Mouse (Mus musculus): ENCODE data around the gene Wdr53. TPM values are rescaled to one million over a fixed set of nuclear protein-coding genes. Genes with fewer than 3 reads are reported as not detected.
A peak's percentile ranks its signal among the peaks of the same experiment; 100 is the strongest.
"Not testable (repeated sequence)": the region's sequence is repeated elsewhere in the genome, so short reads cannot be mapped to it uniquely, and the experiment has no call there.

The Wdr53 gene
- polyA plus RNA-seq, 1 experiment from 2014 or later, result 8.4 TPM

- Histone ChIP-seq H3K4me2 (no peak overlapping the region), H3K27ac (replicated peaks) (peak overlapping the region; percentile 57), H3K27me3 (replicated peaks) (no peaks in the 10 kb centered on the region), H3K4me3 (no peak overlapping the region), H3K4me1 (peaks cover 49% of the 10 kb centered on the region), H3K36me3 (peaks cover 40% of the 10 kb centered on the region), H3K9ac (no peak overlapping the region), H3K9me3 (no peaks in the 10 kb centered on the region)
- 61% methylated on average over 2 of the region's 2 CpGs for WGBS
- no peak for ATAC-seq (ENCODE audit: extremely low read depth, insufficient number of reproducible peaks, low FRiP score, low TSS enrichment)
These were observed 7.4 kb upstream of the Wdr53 start for GRCm38 (mm10) chr16:32239428-32240312.

GRCm38 (mm10) chr16:32243901-32244300, 3.1 kb upstream of the Wdr53 start:
- Histone ChIP-seq H3K9ac (no peak overlapping the region), H3K4me3 (no peak overlapping the region), H3K27me3 (replicated peaks) (no peaks in the 10 kb centered on the region), H3K4me2 (no peak overlapping the region), H3K36me3 (peaks cover 7% of the 10 kb centered on the region), H3K4me1 (peaks cover 49% of the 10 kb centered on the region), H3K9me3 (no peaks in the 10 kb centered on the region), H3K27ac (replicated peaks) (no peak overlapping the region)
- no peak for ATAC-seq (ENCODE audit: extremely low read depth, insufficient number of reproducible peaks, low FRiP score, low TSS enrichment)
- WGBS, result 63% methylated on average over 3 of the region's 3 CpGs

GRCm38 (mm10) chr16:32246351-32246791, 656 bp upstream of the Wdr53 start:
- H3K27me3 ChIP-seq (replicated peaks), result no peaks in the 10 kb centered on the region
- H3K27ac ChIP-seq (replicated peaks), result peak overlapping the region; percentile 94
- H3K36me3 ChIP-seq, result no peaks in the 10 kb centered on the region
- peak overlapping the region; percentile 83 for H3K4me3 ChIP-seq
- under 1% methylated on average over 35 of the region's 41 CpGs for WGBS
- ATAC-seq (ENCODE audit: extremely low read depth, insufficient number of reproducible peaks, low FRiP score, low TSS enrichment), result peak; percentile 33
- peak overlapping the region; percentile 87 for H3K4me2 ChIP-seq
- peak overlapping the region; percentile 94 for H3K9ac ChIP-seq
- no peaks in the 10 kb centered on the region for H3K9me3 ChIP-seq
- peaks cover 39% of the 10 kb centered on the region for H3K4me1 ChIP-seq

GRCm38 (mm10) chr16:32264225-32264624, 17.2 kb downstream of the Wdr53 start:
- WGBS, result 74% methylated on average over 2 of the region's 2 CpGs
- not testable (repeated sequence) for H3K27ac ChIP-seq (replicated peaks); H3K4me3 ChIP-seq; H3K9ac ChIP-seq; H3K36me3 ChIP-seq; H3K4me2 ChIP-seq; H3K27me3 ChIP-seq (replicated peaks); ATAC-seq (ENCODE audit: extremely low read depth, insufficient number of reproducible peaks, low FRiP score, low TSS enrichment); H3K9me3 ChIP-seq; H3K4me1 ChIP-seq

DNA sequence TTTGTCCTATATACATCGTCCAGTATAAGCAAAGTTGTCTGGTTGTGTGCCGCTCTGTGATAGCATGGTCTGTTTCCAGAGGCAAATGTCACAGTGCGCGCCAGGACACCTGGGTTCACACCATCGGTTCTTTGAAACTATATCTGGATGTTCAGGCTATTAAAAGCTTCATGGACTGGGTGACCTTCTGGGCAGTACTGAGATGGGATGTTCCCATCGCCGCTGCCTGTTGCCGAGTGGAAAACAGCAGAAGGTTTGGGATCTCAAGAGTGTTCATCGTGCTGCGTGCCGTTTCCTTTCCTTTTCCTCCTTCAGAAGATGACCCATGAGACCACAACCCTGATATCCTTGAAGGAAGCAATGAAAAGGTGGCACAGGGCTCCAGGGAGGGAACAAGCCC, 24.3 kb downstream of the Wdr53 start, which contains the start of gene Smco1:
Gene Smco1, plus strand, starts transcription at position 178 of the 400 bp plus-strand sequence.
- WGBS, result 68% methylated on average over 11 of the region's 11 CpGs
- H3K27ac ChIP-seq (replicated peaks), result no peak within 1 kb of the TSS
- no peak within 1 kb of the TSS for H3K9ac ChIP-seq
- no peak within 1 kb of the TSS for H3K4me3 ChIP-seq
- no peak within 1 kb of the TSS for H3K4me2 ChIP-seq
- ATAC-seq (ENCODE audit: extremely low read depth, insufficient number of reproducible peaks, low FRiP score, low TSS enrichment), result no peak
- H3K9me3 ChIP-seq, result no peaks in the 10 kb centered on the region
- H3K36me3 ChIP-seq, result no peaks in the 10 kb centered on the region
- H3K27me3 ChIP-seq (replicated peaks), result no peaks in the 10 kb centered on the region
- no peaks in the 10 kb centered on the region for H3K4me1 ChIP-seq

DNA sequence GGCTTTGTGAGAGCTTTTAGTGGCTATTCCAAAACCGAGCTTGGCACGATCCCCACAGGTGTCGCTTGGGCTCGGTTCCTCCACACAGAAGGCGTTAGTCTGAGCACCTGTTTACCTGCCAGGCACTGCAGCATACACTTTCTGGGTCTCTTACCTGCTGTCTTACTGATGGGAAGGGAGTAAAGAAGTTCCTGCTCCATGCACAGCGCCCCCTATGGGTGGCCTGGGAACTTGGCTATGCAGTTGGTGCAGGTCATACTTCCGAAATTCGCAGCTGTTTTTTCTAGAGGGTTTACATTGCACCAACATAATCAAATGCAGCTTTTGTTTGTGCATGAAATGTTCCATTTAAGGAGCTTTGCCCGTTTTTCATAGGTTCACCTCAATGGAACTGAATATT, 26.3 kb downstream of the Wdr53 start:
- 51% methylated on average over 9 of the region's 9 CpGs for WGBS
- H3K9me3 ChIP-seq, result no peaks in the 10 kb centered on the region
- no peaks in the 10 kb centered on the region for H3K27me3 ChIP-seq (replicated peaks)
- H3K4me1 ChIP-seq, result peaks cover 6% of the 10 kb centered on the region
- no peak overlapping the region for H3K4me2 ChIP-seq
- H3K4me3 ChIP-seq, result no peak overlapping the region
- H3K9ac ChIP-seq, result no peak overlapping the region
- no peak overlapping the region for H3K27ac ChIP-seq (replicated peaks)
- ATAC-seq (ENCODE audit: extremely low read depth, insufficient number of reproducible peaks, low FRiP score, low TSS enrichment), result no peak
- no peaks in the 10 kb centered on the region for H3K36me3 ChIP-seq

- Histone ChIP-seq H3K9me3 (0 out of 2 replicates have a peak, but pooled peaks cover 4% of the 10 kb centered on the region), H3K4me2 (no peak overlapping the region), H3K27ac (replicated peaks) (no peak overlapping the region), H3K4me3 (no peak overlapping the region), H3K9ac (no peak overlapping the region), H3K4me1 (peaks cover 17% of the 10 kb centered on the region), H3K36me3 (peaks cover 5% of the 10 kb centered on the region), H3K27me3 (replicated peaks) (no peaks in the 10 kb centered on the region)
- 78% methylated on average over 6 of the region's 6 CpGs for WGBS
- no peak for ATAC-seq (ENCODE audit: extremely low read depth, insufficient number of reproducible peaks, low FRiP score, low TSS enrichment)
These were observed 28.0 kb downstream of the Wdr53 start for GRCm38 (mm10) chr16:32275041-32275440.

DNA sequence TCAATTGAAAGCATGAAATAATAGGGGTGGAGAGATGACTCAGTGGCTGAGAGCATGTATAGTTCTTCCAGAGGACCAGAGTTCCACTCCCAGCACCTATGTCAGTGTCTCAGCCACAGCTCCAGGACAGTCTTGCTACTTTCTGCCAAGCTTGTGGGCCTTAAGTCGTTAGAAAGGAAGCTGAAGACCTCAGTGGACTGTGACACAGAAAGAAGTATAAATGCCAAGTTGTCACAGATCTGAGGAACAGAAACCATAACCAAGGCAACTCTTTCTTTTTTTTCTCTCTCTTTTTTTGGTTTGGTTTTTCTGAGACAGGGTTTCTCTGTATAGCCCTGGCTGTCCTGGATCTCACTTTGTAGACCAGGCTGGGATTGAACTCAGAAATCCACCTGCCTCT, 28.8 kb downstream of the Wdr53 start:
- Histone ChIP-seq H3K9ac (no peak overlapping the region), H3K27ac (replicated peaks) (no peak overlapping the region), H3K4me1 (peaks cover 17% of the 10 kb centered on the region), H3K36me3 (peaks cover 13% of the 10 kb centered on the region), H3K4me2 (no peak overlapping the region), H3K27me3 (replicated peaks) (no peaks in the 10 kb centered on the region), H3K9me3 (0 out of 2 replicates have a peak, but pooled peaks cover 8% of the 10 kb centered on the region), H3K4me3 (no peak overlapping the region)
- ATAC-seq (ENCODE audit: extremely low read depth, insufficient number of reproducible peaks, low FRiP score, low TSS enrichment), result no peak
- WGBS, result 59% methylated on average over 1 of the region's 1 CpGs

- under 1% methylated on average over 72 of the region's 75 CpGs for WGBS
- H3K9me3 ChIP-seq, result 0 out of 2 replicates have a peak, but pooled peaks cover 8% of the 10 kb centered on the region
- H3K4me2 ChIP-seq, result peak within 1 kb of the TSS; percentile 81
- H3K36me3 ChIP-seq, result peaks cover 29% of the 10 kb centered on the region
- peak within 1 kb of the TSS; percentile 95 for H3K4me3 ChIP-seq
- peak within 1 kb of the TSS; percentile 98 for H3K27ac ChIP-seq (replicated peaks)
- peak within 1 kb of the TSS; percentile 96 for H3K9ac ChIP-seq
- peak; percentile 75 for ATAC-seq (ENCODE audit: extremely low read depth, insufficient number of reproducible peaks, low FRiP score, low TSS enrichment)
- no peaks in the 10 kb centered on the region for H3K27me3 ChIP-seq (replicated peaks)
- peaks cover 24% of the 10 kb centered on the region for H3K4me1 ChIP-seq
These were observed 30.6 kb downstream of the Wdr53 start, which contains the start of gene Rnf168 for GRCm38 (mm10) chr16:32277308-32278256. Rnf168 (plus strand) TSS chr16:32277459.

- Histone ChIP-seq H3K4me3 (peak overlapping the region; percentile 95), H3K9ac (peak overlapping the region; percentile 96), H3K9me3 (0 out of 2 replicates have a peak, but pooled peaks cover 8% of the 10 kb centered on the region), H3K27ac (replicated peaks) (peak overlapping the region; percentile 98), H3K4me1 (peaks cover 24% of the 10 kb centered on the region), H3K4me2 (peak overlapping the region; percentile 81), H3K36me3 (peaks cover 37% of the 10 kb centered on the region), H3K27me3 (replicated peaks) (no peaks in the 10 kb centered on the region)
- WGBS, result 48% methylated on average over 7 of the region's 7 CpGs
- no peak for ATAC-seq (ENCODE audit: extremely low read depth, insufficient number of reproducible peaks, low FRiP score, low TSS enrichment)
These were observed 31.4 kb downstream of the Wdr53 start for GRCm38 (mm10) chr16:32278396-32278795.

DNA sequence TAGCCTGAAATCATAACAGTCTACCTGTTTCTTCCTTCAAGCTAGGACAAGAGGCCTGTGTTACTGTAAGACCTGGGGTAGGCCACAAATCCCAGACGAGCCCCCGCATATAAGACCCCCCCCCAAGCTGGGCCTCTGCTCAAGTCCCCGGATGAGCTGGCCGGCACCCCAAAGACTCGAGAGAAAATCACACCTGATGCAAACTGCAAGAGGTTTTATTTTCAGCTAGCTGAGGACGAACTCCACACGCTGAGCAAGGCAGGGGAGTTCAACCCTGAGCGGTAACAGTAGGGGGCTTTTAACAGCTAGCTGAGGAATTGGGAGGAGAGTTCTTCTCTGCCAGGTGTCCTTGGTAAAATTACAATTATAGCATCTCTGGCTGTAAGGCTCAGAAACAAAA, 33.2 kb downstream of the Wdr53 start:
- WGBS, result 96% methylated on average over 8 of the region's 8 CpGs
- 0 out of 2 replicates have a peak, but pooled peaks cover 8% of the 10 kb centered on the region for H3K9me3 ChIP-seq

More for the DNA sequence above, 33.2 kb downstream of the Wdr53 start:
- Histone ChIP-seq H3K27me3 (replicated peaks) (no peaks in the 10 kb centered on the region), H3K9ac (no peak overlapping the region), H3K4me1 (peaks cover 24% of the 10 kb centered on the region), H3K27ac (replicated peaks) (no peak overlapping the region), H3K36me3 (peaks cover 55% of the 10 kb centered on the region), H3K4me2 (no peak overlapping the region), H3K4me3 (no peak overlapping the region)
- ATAC-seq (ENCODE audit: extremely low read depth, insufficient number of reproducible peaks, low FRiP score, low TSS enrichment), result no peak

Measured in heart, embryonic 13.5 days (tissue).